Mouse (Mus musculus) lung, adult 2 months (tissue): ENCODE results near the gene Ism1.

Experiments used
- CTCF ChIP-seq: fragments of 200-500 bp; IDR thresholded peaks from 2 replicates; pipeline ENCODE4 v1.5.1; 2011; ENCODE audit warnings: mild to moderate bottlenecking, low read length, control low read depth; ENCODE audit not compliant: insufficient read depth
- POLR2A ChIP-seq: fragments of 200-500 bp; IDR thresholded peaks from 2 replicates; pipeline ENCODE4 v1.6.1; 2011; ENCODE audit warnings: low read depth, mild to moderate bottlenecking, control low read depth, low read length, borderline replicate concordance; ENCODE audit errors: extremely low read depth

GRCm38 (mm10) chr2:139696578-139696977, 18.6 kb downstream of the Ism1 start:
- TF ChIP-seq CTCF (no peak), POLR2A (no peak)
